Mouse (Mus musculus) MEL (cell line): ENCODE results near the gene Ncf1. TPM values are rescaled to one million over a fixed set of nuclear protein-coding genes. Genes with fewer than 3 reads are reported as not detected.

ENCODE experiments used
- DNase-seq: peaks from one replicate; pipeline ENCODE4 v3.0.0; 2011; ENCODE audit warnings: low read depth, low spot score
- H3K27ac ChIP-seq: 2 replicates; pipeline ENCODE4 v1.5.1; 2012; ENCODE audit warnings: low read depth, mild to moderate bottlenecking, control low read depth, low read length, moderate library complexity; ENCODE audit not compliant: control insufficient read depth
- H3K27me3 ChIP-seq, 2 experiments: fragments of 150-350 bp in 1 of 2; sonication (generic) in 1 of 2; 2 replicates each; pipeline ENCODE4 v1.6.1; 2012; ENCODE audit warnings: low read length in 2 of 2, mild to moderate bottlenecking in 2 of 2, improper control_type of control experiment in 1 of 2, moderate library complexity in 1 of 2; ENCODE audit not compliant: insufficient read depth in 2 of 2, control insufficient read depth in 1 of 2
- H3K36me3 ChIP-seq, 2 experiments: 2 replicates each; pipeline ENCODE4 v1.6.1; 2012 to 2014; ENCODE audit warnings: low read length in 2 of 2, improper control_type of control experiment in 1 of 2, inconsistent platforms in 1 of 2, mild to moderate bottlenecking in 1 of 2; ENCODE audit not compliant: insufficient read depth in 2 of 2, control insufficient read depth in 1 of 2
- H3K4me1 ChIP-seq, 2 experiments: fragments of 150-350 bp in 1 of 2; sonication (generic) in 1 of 2; 2 replicates each; pipeline ENCODE4 v1.6.1; 2012; ENCODE audit warnings: low read length in 2 of 2, improper control_type of control experiment in 1 of 2, mild to moderate bottlenecking in 1 of 2; ENCODE audit not compliant: insufficient read depth in 2 of 2, control insufficient read depth in 1 of 2
- H3K4me3 ChIP-seq, 2 experiments: fragments of 150-350 bp in 1 of 2; sonication (generic) in 1 of 2; 2 replicates each; pipeline ENCODE4 v1.5.1; 2012; ENCODE audit warnings: low read depth in 2 of 2, low read length in 2 of 2, mild to moderate bottlenecking in 2 of 2, moderate library complexity in 2 of 2, control low read depth in 1 of 2, improper control_type of control experiment in 1 of 2; ENCODE audit not compliant: control insufficient read depth in 1 of 2, insufficient read depth in 1 of 2
- H3K79me2 ChIP-seq: 2 replicates; pipeline ENCODE4 v1.6.1; 2012; ENCODE audit warnings: mild to moderate bottlenecking, low read length, moderate library complexity; ENCODE audit not compliant: control insufficient read depth, poor library complexity, insufficient read depth
- H3K9ac ChIP-seq: 2 replicates; pipeline ENCODE4 v1.6.1; 2012; ENCODE audit warnings: low read depth, mild to moderate bottlenecking, control low read depth, low read length, moderate library complexity; ENCODE audit not compliant: control insufficient read depth, poor library complexity, severe bottlenecking
- H3K9me3 ChIP-seq: fragments of 150-350 bp; sonication (generic); replicated peaks from 2 replicates; pipeline ENCODE4 v1.6.1; 2012; ENCODE audit warnings: mild to moderate bottlenecking, low read length, improper control_type of control experiment, moderate library complexity; ENCODE audit not compliant: insufficient read depth
- BHLHE40 ChIP-seq: IDR thresholded peaks from 2 replicates; pipeline ENCODE4 v1.6.1; 2012; ENCODE audit warnings: low read depth, mild to moderate bottlenecking, inconsistent platforms, low read length, improper control_type of control experiment, borderline replicate concordance
- CTCF ChIP-seq, 3 experiments: IDR thresholded peaks in 2 of 3; conservative IDR thresholded peaks in 1 of 3; 2 replicates each; pipeline ENCODE4 v1.5.1; 2011 to 2012; ENCODE audit warnings: low read length in 3 of 3, low read depth in 2 of 3, mild to moderate bottlenecking in 2 of 3, improper control_type of control experiment in 1 of 3, inconsistent platforms in 1 of 3, mixed read lengths in 1 of 3, moderate library complexity in 1 of 3; ENCODE audit not compliant: control insufficient read depth in 1 of 3, insufficient read depth in 1 of 3, poor library complexity in 1 of 3, severe bottlenecking in 1 of 3
- E2F4 ChIP-seq: IDR thresholded peaks from 2 replicates; pipeline ENCODE4 v1.6.1; 2011; ENCODE audit warnings: low read depth, low read length, improper control_type of control experiment, borderline replicate concordance
- EP300 ChIP-seq, 2 experiments: IDR thresholded peaks; 2 replicates each; pipeline ENCODE4 v1.6.1; 2011; ENCODE audit warnings: improper control_type of control experiment in 2 of 2, low read length in 2 of 2, low read depth in 1 of 2, mild to moderate bottlenecking in 1 of 2
- GABPA ChIP-seq: IDR thresholded peaks from 2 replicates; pipeline ENCODE4 v1.6.1; 2012; ENCODE audit warnings: low read depth, mild to moderate bottlenecking, inconsistent platforms, low read length, improper control_type of control experiment, moderate library complexity
- GATA1 ChIP-seq: IDR thresholded peaks from 2 replicates; pipeline ENCODE4 v1.6.1; 2011; ENCODE audit warnings: low read depth, low read length, improper control_type of control experiment
- HCFC1 ChIP-seq: IDR thresholded peaks from 2 replicates; pipeline ENCODE4 v1.6.1; 2012; ENCODE audit warnings: low read depth, mild to moderate bottlenecking, inconsistent platforms, low read length, improper control_type of control experiment, moderate library complexity
- JUND ChIP-seq: IDR thresholded peaks from 2 replicates; pipeline ENCODE4 v1.6.1; 2011; ENCODE audit warnings: low read depth, mild to moderate bottlenecking, improper control_type of control experiment, low read length
- MEF2A ChIP-seq: IDR thresholded peaks from 2 replicates; pipeline ENCODE4 v1.6.1; 2014; ENCODE audit warnings: low read depth, mild to moderate bottlenecking, inconsistent platforms, low read length, improper control_type of control experiment; ENCODE audit not compliant: poor library complexity, insufficient replicate concordance, severe bottlenecking; ENCODE audit errors: extremely low read depth
- MXI1 ChIP-seq: IDR thresholded peaks from 2 replicates; pipeline ENCODE4 v1.6.1; 2011; ENCODE audit warnings: mild to moderate bottlenecking, low read depth, low read length, improper control_type of control experiment
- MYC ChIP-seq: IDR thresholded peaks from 2 replicates; pipeline ENCODE4 v1.6.1; 2011; ENCODE audit warnings: low read depth, mild to moderate bottlenecking, low read length, improper control_type of control experiment, moderate library complexity
- NELFE ChIP-seq: IDR thresholded peaks from 2 replicates; pipeline ENCODE4 v1.6.1; 2011; ENCODE audit warnings: low read depth, low read length, improper control_type of control experiment
- NRF1 ChIP-seq: IDR thresholded peaks from 2 replicates; pipeline ENCODE4 v1.6.1; 2014; ENCODE audit warnings: low read depth, mild to moderate bottlenecking, inconsistent platforms, low read length, improper control_type of control experiment, moderate library complexity; ENCODE audit not compliant: poor library complexity, insufficient read depth, severe bottlenecking
- POLR2A ChIP-seq, 2 experiments: IDR thresholded peaks; 2 replicates each; pipeline ENCODE4 v1.6.1; 2011 to 2012; ENCODE audit warnings: low read length in 2 of 2, mild to moderate bottlenecking in 2 of 2, control low read depth in 1 of 2, improper control_type of control experiment in 1 of 2, low read depth in 1 of 2, moderate library complexity in 1 of 2; ENCODE audit not compliant: control insufficient read depth in 1 of 2, insufficient read depth in 1 of 2, poor library complexity in 1 of 2
- POLR2AphosphoS2 ChIP-seq: IDR thresholded peaks from 2 replicates; pipeline ENCODE4 v1.6.1; 2011; ENCODE audit warnings: low read length, improper control_type of control experiment
- RAD21 ChIP-seq: IDR thresholded peaks from 2 replicates; pipeline ENCODE4 v1.6.1; 2011; ENCODE audit warnings: mild to moderate bottlenecking, low read depth, low read length, improper control_type of control experiment
- TAL1 ChIP-seq: IDR thresholded peaks from 2 replicates; pipeline ENCODE4 v1.6.1; 2012; ENCODE audit warnings: mild to moderate bottlenecking, inconsistent platforms, low read length, moderate library complexity, mixed read lengths
- TCF12 ChIP-seq: IDR thresholded peaks from 2 replicates; pipeline ENCODE4 v1.6.1; 2014; ENCODE audit warnings: low read depth, mild to moderate bottlenecking, inconsistent platforms, low read length, improper control_type of control experiment, moderate library complexity
- USF1 ChIP-seq: IDR thresholded peaks from 2 replicates; pipeline ENCODE4 v1.6.1; 2014; ENCODE audit warnings: low read depth, mild to moderate bottlenecking, inconsistent platforms, low read length, improper control_type of control experiment, moderate library complexity
- USF2 ChIP-seq, 2 experiments: IDR thresholded peaks; 2 replicates each; pipeline ENCODE4 v1.6.1; 2011 to 2012; ENCODE audit warnings: improper control_type of control experiment in 2 of 2, low read length in 2 of 2, borderline replicate concordance in 1 of 2, inconsistent platforms in 1 of 2, low read depth in 1 of 2, mild to moderate bottlenecking in 1 of 2; ENCODE audit not compliant: insufficient read depth in 1 of 2
- ZMIZ1 ChIP-seq: IDR thresholded peaks from 2 replicates; pipeline ENCODE4 v1.6.1; 2012; ENCODE audit warnings: low read depth, mild to moderate bottlenecking, inconsistent platforms, low read length, improper control_type of control experiment, moderate library complexity
- ZNF384 ChIP-seq: IDR thresholded peaks from 2 replicates; pipeline ENCODE4 v1.6.1; 2012; ENCODE audit warnings: low read depth, mild to moderate bottlenecking, inconsistent platforms, low read length, improper control_type of control experiment
- polyA plus RNA-seq, 2 experiments: library from polyadenylated mRNA; stranded (reverse) in 1 of 2; unstranded in 1 of 2; fragments of >175 nt in 1 of 2; fragments of >200 nt in 1 of 2; gene quantifications; 2 replicates each; pipeline versions ENCODE4 v1.2.1 to v1.2.4; 2012; ENCODE audit warnings: low replicate concordance in 2 of 2, low read depth in 1 of 2; ENCODE audit not compliant: insufficient read length in 2 of 2, insufficient read depth in 1 of 2, missing spikeins in 1 of 2
- total RNA-seq: library from RNA; depleted of rRNA; stranded (reverse); fragments of 300-350 nt; gene quantifications from 2 replicates; pipeline ENCODE4 v1.2.3, GENCODE M21; 2012

The Ncf1 gene
- total and polyA plus RNA-seq, 3 experiments = 0.58 to 3.3 TPM; not detected in 1

DNA sequence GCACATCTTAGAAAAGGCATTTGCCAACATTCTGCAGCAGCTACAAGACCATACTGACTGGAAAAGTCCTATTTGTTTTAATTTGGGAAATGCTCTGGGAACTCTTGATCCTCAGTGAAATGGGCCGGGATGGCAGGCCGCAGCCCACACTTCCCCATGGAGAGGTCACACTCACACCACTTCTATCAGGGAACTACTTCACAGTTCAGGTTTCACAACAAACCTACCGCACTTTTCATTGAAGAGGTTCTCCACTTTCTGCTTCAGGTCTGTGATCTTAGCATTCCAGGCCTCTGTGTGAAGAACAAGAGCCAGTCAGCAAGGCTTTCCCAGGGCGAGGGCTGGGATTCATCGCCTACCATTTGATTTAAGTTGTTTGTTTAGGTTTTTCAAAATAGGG lies 15.5 kb upstream of the Ncf1 start:
- H3K4me3 ChIP-seq = no peak overlapping the region
- no peak overlapping the region for H3K9ac ChIP-seq
- peaks cover 0 to 21% of the 10 kb centered on the region in 2 experiments; a peak in 2 of 4 replicates for H3K36me3 ChIP-seq
- H3K79me2 ChIP-seq = no peaks in the 10 kb centered on the region
- no peaks in the 10 kb centered on the region for H3K9me3 ChIP-seq
- no peaks in the 10 kb centered on the region for H3K27me3 ChIP-seq
- TF ChIP-seq JUND = no peak
- TF ChIP-seq BHLHE40 = no peak
- TF ChIP-seq GATA1 = no peak
- no peak for TF ChIP-seq MYC
- TF ChIP-seq MXI1 = no peak
- no peak for TF ChIP-seq ZNF384
- TF ChIP-seq USF1 = no peak
- no peak for TF ChIP-seq HCFC1
- H3K27ac ChIP-seq = no peak overlapping the region
- no peak for DNase-seq
- H3K4me1 ChIP-seq = no peaks in the 10 kb centered on the region

- H3K9ac ChIP-seq = no peak overlapping the region
- DNase-seq = no peak
- H3K9me3 ChIP-seq = no peaks in the 10 kb centered on the region
- no peak overlapping the region for H3K4me3 ChIP-seq
- TF ChIP-seq ZMIZ1 (no peak), CTCF (IDR thresholded peaks at IDR 0.05 in 2 of 3, conservative IDR thresholded peaks at IDR 0.05 in 1 of 3; ENCODE audit: control insufficient read depth in 1 of 3, insufficient read depth in 1 of 3, low read depth in 2 of 3, low read length in 3 of 3, poor library complexity in 1 of 3, severe bottlenecking in 1 of 3) (no peak), POLR2AphosphoS2 (no peak), GABPA (no peak), NRF1 (no peak), RAD21 (no peak), USF2 (IDR thresholded peaks at IDR 0.05; ENCODE audit: borderline replicate concordance in 1 of 2, insufficient read depth in 1 of 2, low read depth in 1 of 2, low read length in 2 of 2) (no peak), MEF2A (no peak), HCFC1 (no peak), MXI1 (no peak), TAL1 (no peak), MYC (no peak), NELFE (no peak), JUND (no peak), BHLHE40 (no peak), TCF12 (no peak), E2F4 (no peak), POLR2A (IDR thresholded peaks at IDR 0.05; ENCODE audit: control insufficient read depth in 1 of 2, insufficient read depth in 1 of 2, low read depth in 1 of 2, low read length in 2 of 2, poor library complexity in 1 of 2) (no peak), ZNF384 (no peak), EP300 (IDR thresholded peaks at IDR 0.05; ENCODE audit: low read depth in 1 of 2, low read length in 2 of 2) (no peak)
- H3K27me3 ChIP-seq = no peaks in the 10 kb centered on the region
- H3K4me1 ChIP-seq = no peaks in the 10 kb centered on the region
- no peak overlapping the region for H3K27ac ChIP-seq
- H3K36me3 ChIP-seq = peaks cover 0 to 20% of the 10 kb centered on the region in 2 experiments; a peak in 2 of 4 replicates
- H3K79me2 ChIP-seq = no peaks in the 10 kb centered on the region
These were observed 14.4 kb upstream of the Ncf1 start for GRCm38 (mm10) chr5:134243661-134244436.
